Mouse (Mus musculus) ovary, adult 18-20 months (tissue): ENCODE data around the gene Rad54l2.

Experiments
- DNase-seq: peaks from one replicate; pipeline ENCODE4 v3.0.0; 2022; ENCODE audit warnings: low spot score, mixed read lengths

The Rad54l2 gene

GRCm38 (mm10) chr9:106676571-106676970 lies 112.4 kb downstream of the Rad54l2 start:
- no peak for DNase-seq

- no peak for DNase-seq
Measured at GRCm38 (mm10) chr9:106675965-106676364, 113.0 kb downstream of the Rad54l2 start.

- DNase-seq: peak; percentile 44
Measured at GRCm38 (mm10) chr9:106675480-106675879, 113.5 kb downstream of the Rad54l2 start.

- DNase-seq: no peak
Measured at GRCm38 (mm10) chr9:106673860-106674259, 115.1 kb downstream of the Rad54l2 start.

- no peak for DNase-seq
Measured at GRCm38 (mm10) chr9:106664856-106665255, 124.1 kb downstream of the Rad54l2 start.

- no peak for DNase-seq
Measured at GRCm38 (mm10) chr9:106664433-106664832, 124.6 kb downstream of the Rad54l2 start.

GRCm38 (mm10) chr9:106663200-106663599 lies 125.8 kb downstream of the Rad54l2 start:
- DNase-seq: no peak

GRCm38 (mm10) chr9:106659935-106660334 lies 129.1 kb downstream of the Rad54l2 start:
- DNase-seq: no peak

GRCm38 (mm10) chr9:106659441-106659840 lies 129.6 kb downstream of the Rad54l2 start:
- DNase-seq: no peak

GRCm38 (mm10) chr9:106657592-106657991 lies 131.4 kb downstream of the Rad54l2 start:
- DNase-seq: no peak

GRCm38 (mm10) chr9:106656820-106657219 lies 132.2 kb downstream of the Rad54l2 start:
- DNase-seq: no peak

GRCm38 (mm10) chr9:106655884-106656720 lies 132.9 kb downstream of the Rad54l2 start, which contains the start of gene Grm2:
Gene Grm2, minus strand, starts transcription at chr9:106656082.
- peak; percentile 31 for DNase-seq

- no peak for DNase-seq
Measured at GRCm38 (mm10) chr9:106652720-106653119, 136.3 kb downstream of the Rad54l2 start.

- DNase-seq: no peak
Measured at GRCm38 (mm10) chr9:106647226-106647625, 141.8 kb downstream of the Rad54l2 start.

GRCm38 (mm10) chr9:106645684-106646271 lies 143.2 kb downstream of the Rad54l2 start:
- no peak for DNase-seq

GRCm38 (mm10) chr9:106643787-106644186 lies 145.2 kb downstream of the Rad54l2 start:
- no peak for DNase-seq

- DNase-seq: peak; percentile 40
Measured at GRCm38 (mm10) chr9:106643128-106643527, 145.9 kb downstream of the Rad54l2 start.

GRCm38 (mm10) chr9:106641346-106641745 lies 147.6 kb downstream of the Rad54l2 start:
- DNase-seq: no peak

GRCm38 (mm10) chr9:106638154-106638553 lies 150.8 kb downstream of the Rad54l2 start:
- no peak for DNase-seq
